Mouse (Mus musculus) cerebellum, adult 2 months (tissue): ENCODE results near the gene Sp3.

ENCODE experiments used
- CTCF ChIP-seq: fragments of 200-500 bp; IDR thresholded peaks from 2 replicates; pipeline ENCODE4 v1.5.1; 2011; ENCODE audit warnings: low read depth, mild to moderate bottlenecking, control low read depth, low read length, moderate library complexity, borderline replicate concordance; ENCODE audit not compliant: insufficient read depth
- POLR2A ChIP-seq: fragments of 200-500 bp; IDR thresholded peaks from 2 replicates; pipeline ENCODE4 v1.6.1; 2011; ENCODE audit warnings: low read length, control low read depth, borderline replicate concordance; ENCODE audit not compliant: insufficient read depth

- no peak for TF ChIP-seq CTCF
- peak; percentile 9; the same call in 1 of the 2 replicates for TF ChIP-seq POLR2A
Measured at GRCm38 (mm10) chr2:72979659-72980071, 581 bp downstream of the Sp3 start.
